Mouse (Mus musculus) heart, embryonic 10.5 days (tissue): ENCODE measurements at regions not wholly inside any gene's neighbourhood (a gene's known extent, or its start where the extent isn't known, plus 50 kb on each side); places are given as distances from the start of the nearest gene placed in this dataset.
A peak's percentile ranks its signal among the peaks of the same experiment; 100 is the strongest.
"Not testable (repeated sequence)": the region's sequence is repeated elsewhere in the genome, so short reads cannot be mapped to it uniquely, and the experiment has no call there.

Source experiments
- DNase-seq: peaks from one replicate; pipeline ENCODE4 v3.0.0-alpha.2; 2017; ENCODE audit warnings: low spot score
- H3K27ac ChIP-seq: fragments of 300-500 bp; sonication (generic); 2 replicates; pipeline ENCODE4 v1.5.1; 2016; ENCODE audit warnings: mild to moderate bottlenecking
- H3K27me3 ChIP-seq: fragments of 300-500 bp; sonication (generic); 2 replicates; pipeline ENCODE4 v1.6.1; 2016; ENCODE audit warnings: mild to moderate bottlenecking; ENCODE audit not compliant: poor library complexity, insufficient read depth, severe bottlenecking
- H3K36me3 ChIP-seq: fragments of 300-500 bp; sonication (generic); 2 replicates; pipeline ENCODE4 v1.6.1; 2016; ENCODE audit warnings: mild to moderate bottlenecking, moderate library complexity
- H3K4me1 ChIP-seq: fragments of 300-500 bp; sonication (generic); 2 replicates; pipeline ENCODE4 v1.6.1; 2016; ENCODE audit warnings: mild to moderate bottlenecking
- H3K4me3 ChIP-seq: fragments of 300-500 bp; sonication (generic); 2 replicates; pipeline ENCODE4 v1.5.1; 2016; ENCODE audit warnings: mild to moderate bottlenecking, moderate library complexity
- H3K9me3 ChIP-seq: fragments of 300-500 bp; sonication (generic); 2 replicates; pipeline ENCODE4 v1.6.1; 2016; ENCODE audit warnings: mild to moderate bottlenecking, moderate library complexity
- WGBS: fragments of 180-500 bp; shearing (Covaris S2); methylation state at CpG from one replicate; pipeline ENCODE4 v1.1.7; 2016; 5-methylcytosine and 5-hydroxymethylcytosine counted together

GRCm38 (mm10) chr12:69524337-69525035 lies 58.3 kb downstream of the Vcpkmt start:
- H3K36me3 ChIP-seq, result no peaks in the 10 kb centered on the region
- peaks cover 7% of the 10 kb centered on the region; the same call in 1 of the 2 replicates for H3K4me1 ChIP-seq
- H3K9me3 ChIP-seq, result no peaks in the 10 kb centered on the region
- H3K4me3 ChIP-seq, result no peak overlapping the region
- peaks cover 7% of the 10 kb centered on the region for H3K27me3 ChIP-seq
- H3K27ac ChIP-seq, result 0 out of 2 replicates have a peak overlapping the region, but pooled peaks have one; percentile 42
- DNase-seq, result no peak
- WGBS, result 65% methylated on average over 12 of the region's 12 CpGs

DNA sequence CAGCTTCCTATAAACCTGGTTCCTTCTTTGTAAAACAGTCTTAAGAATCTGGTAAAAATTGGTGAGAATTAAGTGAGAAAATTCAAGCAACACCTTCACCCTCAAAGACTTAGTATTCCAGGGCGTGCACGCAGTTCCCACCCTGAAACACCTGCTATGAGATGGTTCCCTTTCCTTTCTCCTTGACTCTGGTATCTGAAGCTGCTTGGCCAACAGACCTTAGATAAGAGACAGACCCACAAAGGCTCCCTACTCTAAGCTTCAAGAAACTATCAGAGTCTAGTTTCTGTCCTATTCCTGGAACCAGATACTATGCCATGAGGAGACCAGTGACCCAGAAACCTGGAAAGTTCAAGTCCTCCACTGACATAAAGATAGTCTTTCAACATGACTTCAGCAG lies 63.0 kb downstream of the Vcpkmt start:
- Histone ChIP-seq H3K4me1 (peaks cover 22% of the 10 kb centered on the region), H3K27ac (no peak overlapping the region), H3K36me3 (no peaks in the 10 kb centered on the region), H3K27me3 (peaks cover 7% of the 10 kb centered on the region), H3K4me3 (no peak overlapping the region), H3K9me3 (no peaks in the 10 kb centered on the region)
- 78% methylated on average over 2 of the region's 2 CpGs for WGBS
- DNase-seq, result no peak

DNA sequence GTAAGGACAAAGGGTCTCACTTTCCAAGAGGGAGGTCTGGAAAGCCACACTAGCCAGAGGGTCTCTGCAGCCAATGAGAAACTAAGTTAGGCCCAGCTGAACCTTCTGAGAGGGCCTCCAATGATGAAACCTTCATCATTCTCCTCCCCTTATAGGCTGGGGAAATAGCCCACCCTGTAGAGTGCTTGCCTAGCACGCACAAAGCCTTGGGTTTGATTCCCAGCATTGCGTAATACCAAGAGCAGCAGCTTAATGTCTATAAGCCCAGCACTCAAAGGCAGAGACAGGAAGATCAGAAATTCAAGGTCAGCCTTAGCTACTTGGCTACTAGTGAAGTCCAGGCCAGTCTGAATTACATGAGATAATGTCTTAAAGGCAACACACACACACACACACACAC lies 63.8 kb downstream of the Vcpkmt start:
- WGBS, result 85% methylated on average over 2 of the region's 2 CpGs
- Histone ChIP-seq H3K27ac (no peak overlapping the region), H3K4me3 (no peak overlapping the region), H3K9me3 (no peaks in the 10 kb centered on the region), H3K4me1 (peaks cover 18% of the 10 kb centered on the region), H3K27me3 (peaks cover 7% of the 10 kb centered on the region), H3K36me3 (no peaks in the 10 kb centered on the region)
- DNase-seq, result no peak

GRCm38 (mm10) chr12:69517616-69518015 lies 65.2 kb downstream of the Vcpkmt start:
- H3K9me3 ChIP-seq, result no peaks in the 10 kb centered on the region
- no peak overlapping the region for H3K27ac ChIP-seq
- WGBS, result 55% methylated on average over 3 of the region's 3 CpGs
- H3K27me3 ChIP-seq, result peaks cover 7% of the 10 kb centered on the region
- H3K4me3 ChIP-seq, result no peak overlapping the region
- DNase-seq, result no peak
- peaks cover 24% of the 10 kb centered on the region for H3K4me1 ChIP-seq
- H3K36me3 ChIP-seq, result no peaks in the 10 kb centered on the region

- Histone ChIP-seq H3K9me3 (no peaks in the 10 kb centered on the region), H3K4me1 (peaks cover 24% of the 10 kb centered on the region), H3K27ac (0 out of 2 replicates have a peak overlapping the region, but pooled peaks have one; percentile 75), H3K27me3 (no peaks in the 10 kb centered on the region; the same call in 1 of the 2 replicates), H3K4me3 (no peak overlapping the region), H3K36me3 (no peaks in the 10 kb centered on the region)
- DNase-seq, result no peak
- WGBS, result 71% methylated on average over 9 of the region's 10 CpGs
Measured at GRCm38 (mm10) chr12:69516314-69516916, 66.4 kb downstream of the Vcpkmt start.

DNA sequence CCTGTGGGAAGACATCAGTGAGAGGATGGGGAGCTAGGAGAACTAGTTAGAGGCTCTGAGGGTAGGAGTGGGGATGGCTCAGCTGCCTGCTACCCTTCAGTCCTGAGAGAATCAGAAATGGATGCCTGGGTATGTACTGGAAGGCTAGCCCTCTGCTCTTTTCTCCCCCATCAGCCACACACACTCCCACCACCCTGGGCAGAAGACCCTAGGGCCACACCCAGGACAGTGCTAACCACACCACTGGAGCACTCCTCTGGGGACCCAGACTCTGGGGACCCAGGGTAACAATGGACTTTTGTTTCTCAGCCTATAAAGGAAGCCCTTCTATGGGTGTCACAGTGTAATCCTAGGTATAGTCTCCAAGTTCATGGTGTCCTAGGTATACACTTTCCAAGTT lies 67.0 kb downstream of the Vcpkmt start:
- Histone ChIP-seq H3K9me3 (no peaks in the 10 kb centered on the region), H3K36me3 (no peaks in the 10 kb centered on the region), H3K27ac (peak overlapping the region; percentile 75; the same call in 1 of the 2 replicates), H3K27me3 (0 out of 2 replicates have a peak, but pooled peaks cover 1% of the 10 kb centered on the region), H3K4me1 (peaks cover 24% of the 10 kb centered on the region), H3K4me3 (no peak overlapping the region)
- no peak for DNase-seq

DNA sequence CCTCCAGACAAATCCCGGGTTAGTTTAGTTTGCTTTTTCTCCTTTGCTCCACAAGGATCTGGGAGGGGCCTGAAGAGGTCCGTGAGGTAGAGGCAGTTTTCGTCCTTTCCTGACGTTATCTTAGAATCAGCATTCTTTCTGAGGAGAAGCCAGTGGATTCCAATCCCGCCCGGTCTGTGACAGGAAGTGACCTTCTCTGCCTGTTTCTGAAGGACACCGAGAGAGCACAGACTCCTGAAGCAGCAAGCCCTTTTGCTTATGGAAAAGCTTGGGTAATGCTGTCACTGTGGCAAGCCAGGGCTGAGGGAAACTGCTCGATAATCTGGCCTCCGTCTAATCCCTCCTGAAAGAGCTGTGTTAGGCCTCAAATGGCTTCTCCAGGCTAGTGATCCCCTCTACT lies 67.7 kb downstream of the Vcpkmt start:
- Histone ChIP-seq H3K4me1 (peaks cover 24% of the 10 kb centered on the region), H3K27ac (peak overlapping the region; percentile 75), H3K4me3 (no peak overlapping the region), H3K9me3 (no peaks in the 10 kb centered on the region), H3K36me3 (no peaks in the 10 kb centered on the region), H3K27me3 (peaks cover 8% of the 10 kb centered on the region; the same call in 1 of the 2 replicates)
- 27% methylated on average over 9 of the region's 9 CpGs for WGBS
- no peak for DNase-seq

DNA sequence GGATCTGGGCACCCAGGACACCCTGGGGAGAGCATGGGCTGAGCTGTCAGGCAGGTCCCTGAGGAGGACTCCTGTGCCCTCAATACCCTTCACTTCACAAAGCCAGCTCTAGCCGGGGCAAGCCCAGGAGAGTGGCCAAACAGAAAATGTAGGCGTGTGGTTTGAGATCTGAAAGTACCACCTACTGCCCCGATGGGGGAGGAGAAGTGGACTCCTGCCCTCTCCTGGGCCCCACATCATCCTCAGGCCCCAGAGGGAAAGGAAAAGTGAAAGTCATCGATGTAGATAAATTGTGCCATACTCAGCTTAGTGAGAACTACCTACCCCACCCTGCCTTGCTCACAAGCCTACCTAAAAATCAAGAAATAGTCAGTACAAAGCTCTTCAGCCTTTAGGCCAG lies 69.7 kb downstream of the Vcpkmt start:
- DNase-seq, result no peak
- H3K9me3 ChIP-seq, result no peaks in the 10 kb centered on the region
- 53% methylated on average over 4 of the region's 4 CpGs for WGBS
- H3K27ac ChIP-seq, result peak overlapping the region; percentile 23
- H3K27me3 ChIP-seq, result peaks cover 17% of the 10 kb centered on the region
- H3K4me1 ChIP-seq, result peaks cover 24% of the 10 kb centered on the region
- H3K36me3 ChIP-seq, result no peaks in the 10 kb centered on the region
- no peak overlapping the region for H3K4me3 ChIP-seq

DNA sequence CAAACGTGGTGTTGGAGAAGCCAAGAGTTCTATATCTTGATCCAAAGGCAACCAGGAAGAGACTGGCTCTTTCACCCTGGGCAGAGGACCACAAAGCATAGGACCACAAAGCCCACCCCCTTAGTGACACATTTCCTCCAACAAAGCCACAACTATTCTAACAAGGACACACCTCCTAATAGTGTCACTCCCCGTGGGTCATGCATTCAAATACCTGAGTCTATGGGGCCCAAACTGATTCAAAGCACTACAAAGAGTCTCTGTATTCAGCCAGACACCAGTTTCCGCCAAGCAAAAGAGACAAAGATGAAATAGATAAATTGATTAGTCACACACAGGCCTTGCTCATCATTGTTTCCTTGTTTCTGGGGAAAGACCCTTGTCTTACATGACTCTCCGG lies 72.1 kb downstream of the Vcpkmt start:
- DNase-seq, result no peak
- 69% methylated on average over 4 of the region's 4 CpGs for WGBS
- peaks cover 17% of the 10 kb centered on the region for H3K27me3 ChIP-seq
- H3K27ac ChIP-seq, result no peak overlapping the region
- no peak overlapping the region for H3K4me3 ChIP-seq
- peaks cover 16% of the 10 kb centered on the region for H3K4me1 ChIP-seq
- H3K9me3 ChIP-seq, result no peaks in the 10 kb centered on the region
- H3K36me3 ChIP-seq, result no peaks in the 10 kb centered on the region

GRCm38 (mm10) chr12:69509180-69509579 lies 73.6 kb downstream of the Vcpkmt start:
- not testable (repeated sequence) for H3K4me1 ChIP-seq, H3K36me3 ChIP-seq, H3K9me3 ChIP-seq, DNase-seq, H3K27ac ChIP-seq, H3K4me3 ChIP-seq
- H3K27me3 ChIP-seq, result peaks cover 17% of the 10 kb centered on the region
- WGBS, result 47% methylated on average over 1 of the region's 1 CpGs

GRCm38 (mm10) chr12:69507906-69508305 lies 74.9 kb downstream of the Vcpkmt start:
- Histone ChIP-seq H3K4me3 (no peak overlapping the region), H3K27ac (no peak overlapping the region), H3K9me3 (no peaks in the 10 kb centered on the region), H3K36me3 (no peaks in the 10 kb centered on the region), H3K27me3 (peaks cover 17% of the 10 kb centered on the region), H3K4me1 (peaks cover 2% of the 10 kb centered on the region)
- 85% methylated on average over 6 of the region's 6 CpGs for WGBS
- DNase-seq, result no peak

- Histone ChIP-seq H3K36me3 (no peaks in the 10 kb centered on the region), H3K27ac (no peak overlapping the region), H3K4me1 (peaks cover 5% of the 10 kb centered on the region), H3K4me3 (no peak overlapping the region), H3K27me3 (peaks cover 17% of the 10 kb centered on the region), H3K9me3 (no peaks in the 10 kb centered on the region)
- no peak for DNase-seq
- WGBS, result 64% methylated on average over 3 of the region's 3 CpGs
Measured at GRCm38 (mm10) chr12:69507333-69507732, 75.5 kb downstream of the Vcpkmt start.

GRCm38 (mm10) chr12:69502706-69503070 lies 80.1 kb downstream of the Vcpkmt start:
- Histone ChIP-seq H3K4me1 (peaks cover 17% of the 10 kb centered on the region), H3K4me3 (no peak overlapping the region), H3K36me3 (no peaks in the 10 kb centered on the region), H3K27ac (peak overlapping the region; percentile 69), H3K9me3 (no peaks in the 10 kb centered on the region), H3K27me3 (no peaks in the 10 kb centered on the region; the same call in 1 of the 2 replicates)
- no peak for DNase-seq
- 76% methylated on average over 6 of the region's 6 CpGs for WGBS
